Mouse (Mus musculus) small intestine, adult 2 months (tissue): Measurements from ENCODE around the gene Capn11.

Source experiments
- CTCF ChIP-seq: fragments of 200-500 bp; IDR thresholded peaks from 2 replicates; pipeline ENCODE4 v1.5.1; 2012; ENCODE audit warnings: low read depth, mild to moderate bottlenecking, control low read depth, inconsistent platforms, low read length, moderate library complexity, mixed read lengths; ENCODE audit not compliant: insufficient replicate concordance, insufficient read length; ENCODE audit errors: extremely low read depth
- POLR2A ChIP-seq: fragments of 200-500 bp; IDR thresholded peaks from 2 replicates; pipeline ENCODE4 v1.6.1; 2012; ENCODE audit warnings: low read depth, mild to moderate bottlenecking, control low read depth, inconsistent platforms, low read length, moderate library complexity

DNA sequence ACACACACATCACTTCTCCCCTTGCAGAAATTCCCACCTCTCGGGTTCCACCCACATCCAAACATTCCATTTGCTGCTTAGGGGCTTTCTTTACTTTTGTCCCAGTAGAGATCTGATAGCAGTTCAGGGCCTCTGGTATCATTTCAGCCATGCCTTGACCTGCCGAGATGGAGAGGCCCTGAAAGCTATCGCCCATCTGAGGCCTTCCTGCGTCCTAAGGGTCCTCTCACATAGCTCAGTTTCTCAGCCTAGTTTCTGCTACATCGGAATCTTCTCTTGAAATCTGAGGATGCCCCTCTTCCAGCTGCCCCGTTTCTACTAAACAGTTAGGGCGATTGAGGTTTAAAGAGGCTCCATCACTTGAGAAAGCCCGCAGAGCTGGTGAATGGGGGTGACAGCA is 64.9 kb downstream of the Capn11 start:
- no peak for TF ChIP-seq CTCF
- no peak for TF ChIP-seq POLR2A
